Mouse (Mus musculus): ENCODE measurements around the gene Enox1.

GRCm38 (mm10) chr14:77524303-77524702 lies 367.7 kb downstream of the Enox1 start:
- no peak for TF ChIP-seq CTCF (IDR thresholded peaks at IDR 0.05; ENCODE audit: extremely low read depth, insufficient read length, insufficient replicate concordance, low read depth, low read length)
- TF ChIP-seq POLR2A (IDR thresholded peaks at IDR 0.05; ENCODE audit: low read depth, low read length): no peak
